Mouse (Mus musculus) lung, adult 2 months (tissue): ENCODE data around the gene Zcchc4. TPM values are rescaled to one million over a fixed set of nuclear protein-coding genes. Genes with fewer than 3 reads are reported as not detected.

Experiments used
- DNase-seq: peaks from one replicate; pipeline ENCODE4 v3.0.0; 2022
- H3K4me1 ChIP-seq: fragments of 200-500 bp; 2 replicates; pipeline ENCODE4 v1.6.1; 2011; ENCODE audit warnings: low read length; ENCODE audit not compliant: control insufficient read depth, insufficient read depth
- H3K4me3 ChIP-seq: fragments of 200-500 bp; replicated peaks from 2 replicates; pipeline ENCODE3; 2011; ENCODE audit warnings: low read depth, mild to moderate bottlenecking, control low read depth, low read length; ENCODE audit errors: extremely low read depth
- CTCF ChIP-seq: fragments of 200-500 bp; IDR thresholded peaks from 2 replicates; pipeline ENCODE4 v1.5.1; 2011; ENCODE audit warnings: mild to moderate bottlenecking, low read length, control low read depth; ENCODE audit not compliant: insufficient read depth
- POLR2A ChIP-seq: fragments of 200-500 bp; IDR thresholded peaks from 2 replicates; pipeline ENCODE4 v1.6.1; 2011; ENCODE audit warnings: low read depth, mild to moderate bottlenecking, control low read depth, low read length, borderline replicate concordance; ENCODE audit errors: extremely low read depth
- WGBS: fragments of 180-500 bp; shearing (Covaris S2); methylation state at CpG from one replicate; pipeline ENCODE4 v1.1.7; 2018; 5-methylcytosine and 5-hydroxymethylcytosine counted together
- polyA plus RNA-seq: library from polyadenylated mRNA; depleted of rRNA; stranded (reverse); fragments of >200 nt; gene quantifications from 2 replicates; pipeline ENCODE4 v1.2.3, GENCODE M21; 2012; rRNA removed

Zcchc4 gene
- polyA plus RNA-seq = 4.8 and 7.2 TPM in 2 replicates

- Histone ChIP-seq H3K4me3 (no peak within 1 kb of the TSS), H3K4me1 (no peaks in the 10 kb centered on the region)
- no peak for DNase-seq
- 65% methylated on average over 8 of the region's 8 CpGs for WGBS
- no peak for TF ChIP-seq CTCF
- TF ChIP-seq POLR2A = no peak
These were observed at the start of gene Zcchc4 for GRCm38 (mm10) chr5:52775237-52775636. Gene Zcchc4 (plus strand): TSS chr5:52775409.

GRCm38 (mm10) chr5:52727747-52728146 is 47.5 kb upstream of the Zcchc4 start:
- Histone ChIP-seq H3K4me3 (no peak overlapping the region), H3K4me1 (no peaks in the 10 kb centered on the region)
- no peak for DNase-seq
- WGBS = 76% methylated on average over 5 of the region's 5 CpGs
- TF ChIP-seq CTCF = no peak
- no peak for TF ChIP-seq POLR2A

- Histone ChIP-seq H3K4me3 (no peak overlapping the region), H3K4me1 (no peaks in the 10 kb centered on the region)
- TF ChIP-seq CTCF = no peak
- no peak for TF ChIP-seq POLR2A
- 67% methylated on average over 4 of the region's 4 CpGs for WGBS
- DNase-seq = no peak
These were observed 42.4 kb upstream of the Zcchc4 start for GRCm38 (mm10) chr5:52732811-52733210.

GRCm38 (mm10) chr5:52736046-52736445 is 39.2 kb upstream of the Zcchc4 start:
- Histone ChIP-seq H3K4me3 (no peak overlapping the region), H3K4me1 (no peaks in the 10 kb centered on the region)
- TF ChIP-seq CTCF (no peak), POLR2A (no peak)
- 64% methylated on average over 3 of the region's 3 CpGs for WGBS
- no peak for DNase-seq

- H3K4me3 ChIP-seq = peak within 1 kb of the TSS; percentile 94
- peak; percentile 82 for DNase-seq
- 0 out of 2 replicates have a peak, but pooled peaks have one; percentile 44 for TF ChIP-seq POLR2A
- no peak for TF ChIP-seq CTCF
- H3K4me1 ChIP-seq = peaks cover 4% of the 10 kb centered on the region
- WGBS = 1% methylated on average over 73 of the region's 75 CpGs
These were observed 33.7 kb upstream of the Zcchc4 start, which contains the start of gene Pi4k2b for GRCm38 (mm10) chr5:52741391-52742111. Gene Pi4k2b (plus strand): TSS chr5:52741574.

- Histone ChIP-seq H3K4me1 (peaks cover 4% of the 10 kb centered on the region), H3K4me3 (peak overlapping the region; percentile 94)
- peak; percentile 55 for DNase-seq
- WGBS = under 1% methylated on average over 17 of the region's 17 CpGs
- TF ChIP-seq POLR2A = no peak
- 0 out of 2 replicates have a peak, but pooled peaks have one; percentile 17 for TF ChIP-seq CTCF
These were observed 32.9 kb upstream of the Zcchc4 start for GRCm38 (mm10) chr5:52742112-52742813.

GRCm38 (mm10) chr5:52743231-52743630 is 32.0 kb upstream of the Zcchc4 start:
- peaks cover 4% of the 10 kb centered on the region for H3K4me1 ChIP-seq
- TF ChIP-seq CTCF (no peak), POLR2A (no peak; the same call in 1 of the 2 replicates)
- DNase-seq = no peak
- H3K4me3 ChIP-seq = peak overlapping the region; percentile 63
- WGBS = 32% methylated on average over 4 of the region's 4 CpGs

GRCm38 (mm10) chr5:52746920-52747319 is 28.3 kb upstream of the Zcchc4 start:
- DNase-seq = no peak
- peaks cover 4% of the 10 kb centered on the region for H3K4me1 ChIP-seq
- no peak for TF ChIP-seq CTCF
- H3K4me3 ChIP-seq = no peak overlapping the region

- peak; percentile 66 for DNase-seq
- no peaks in the 10 kb centered on the region; the same call in 1 of the 2 replicates for H3K4me1 ChIP-seq
- TF ChIP-seq POLR2A = no peak
- TF ChIP-seq CTCF = no peak
- H3K4me3 ChIP-seq = no peak overlapping the region
- 65% methylated on average over 5 of the region's 5 CpGs for WGBS
These were observed 26.5 kb upstream of the Zcchc4 start for GRCm38 (mm10) chr5:52748732-52749131.
